Mouse (Mus musculus): ENCODE results near the gene Cd82. TPM values are rescaled to one million over a fixed set of nuclear protein-coding genes. Genes with fewer than 3 reads are reported as not detected.

Cd82 gene
- polyA plus RNA-seq, 1 experiment from 2014 or later, result 14.3 TPM

DNA sequence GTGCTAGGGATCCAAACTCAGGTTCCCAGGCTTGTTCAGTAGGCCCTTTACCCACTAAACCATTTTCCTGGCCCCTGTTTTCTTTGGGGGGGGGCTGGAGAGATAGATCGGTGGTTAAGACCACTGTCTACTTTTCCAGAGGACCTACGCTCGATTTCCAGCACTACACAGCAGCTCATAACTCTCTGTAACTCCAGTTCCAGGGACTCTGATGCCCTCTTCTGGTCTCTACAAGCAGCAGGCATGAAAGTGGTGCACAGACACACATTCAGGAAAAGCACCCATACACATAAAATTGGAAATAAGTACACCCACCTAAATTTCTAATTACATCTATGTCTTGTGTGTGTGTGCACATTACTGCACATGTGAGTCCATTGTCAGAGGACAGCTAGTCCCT, 85.8 kb downstream of the Cd82 start:
- ATAC-seq (replicated peaks; ENCODE audit: insufficient number of reproducible peaks, low FRiP score, low TSS enrichment), result no peak
- H3K9me3 ChIP-seq (replicated peaks; ENCODE audit: control insufficient read depth, low read length), result 0 out of 2 replicates have a peak, but pooled peaks cover 2% of the 10 kb centered on the region
- 92% methylated on average over 3 of the region's 3 CpGs for WGBS (ENCODE audit: insufficient replicate concordance)
- H3K4me2 ChIP-seq, result no peak overlapping the region
- H3K27ac ChIP-seq (ENCODE audit: low read depth, low read length), result no peak overlapping the region
- H3K9ac ChIP-seq (ENCODE audit: low read depth, low read length), result no peak overlapping the region
- no peaks in the 10 kb centered on the region for H3K27me3 ChIP-seq (ENCODE audit: control insufficient read depth, insufficient read depth, low read length)
- H3K4me3 ChIP-seq (ENCODE audit: low read depth, low read length), result no peak overlapping the region
- no peaks in the 10 kb centered on the region for H3K36me3 ChIP-seq (ENCODE audit: control insufficient read depth, insufficient read depth, low read length)
- no peaks in the 10 kb centered on the region; the same call in none of the 2 replicates for H3K4me1 ChIP-seq (ENCODE audit: control insufficient read depth, insufficient read depth, low read length)

DNA sequence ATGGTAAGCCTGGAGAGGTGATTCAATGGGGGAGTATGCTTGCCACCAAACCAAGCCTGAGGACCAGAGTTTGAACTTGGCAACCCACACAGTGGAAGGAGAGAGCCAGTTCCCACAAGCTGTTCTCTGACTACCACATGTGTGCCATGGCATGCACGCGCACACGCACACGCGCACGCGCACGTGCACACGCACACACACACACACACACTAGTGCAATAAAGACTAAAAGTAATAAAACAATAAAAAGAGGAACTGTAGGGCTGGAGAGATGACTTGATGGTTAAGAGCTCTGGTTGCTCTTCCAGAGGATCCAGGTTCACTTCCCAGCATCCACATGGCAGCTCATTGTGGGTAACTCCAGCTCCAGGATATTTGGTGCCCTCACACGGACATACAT, 90.1 kb downstream of the Cd82 start:
- Histone ChIP-seq H3K9ac (ENCODE audit: low read depth, low read length) (no peak overlapping the region), H3K27me3 (ENCODE audit: control insufficient read depth, insufficient read depth, low read length) (no peaks in the 10 kb centered on the region), H3K4me3 (ENCODE audit: low read depth, low read length) (no peak overlapping the region), H3K27ac (ENCODE audit: low read depth, low read length) (no peak overlapping the region), H3K4me1 (ENCODE audit: control insufficient read depth, insufficient read depth, low read length) (no peaks in the 10 kb centered on the region; the same call in none of the 2 replicates), H3K4me2 (no peak overlapping the region), H3K36me3 (ENCODE audit: control insufficient read depth, insufficient read depth, low read length) (no peaks in the 10 kb centered on the region), H3K9me3 (replicated peaks; ENCODE audit: control insufficient read depth, low read length) (0 out of 2 replicates have a peak, but pooled peaks cover 2% of the 10 kb centered on the region)
- ATAC-seq (replicated peaks; ENCODE audit: insufficient number of reproducible peaks, low FRiP score, low TSS enrichment), result no peak
- 91% methylated on average over 10 of the region's 10 CpGs for WGBS (ENCODE audit: insufficient replicate concordance)

DNA sequence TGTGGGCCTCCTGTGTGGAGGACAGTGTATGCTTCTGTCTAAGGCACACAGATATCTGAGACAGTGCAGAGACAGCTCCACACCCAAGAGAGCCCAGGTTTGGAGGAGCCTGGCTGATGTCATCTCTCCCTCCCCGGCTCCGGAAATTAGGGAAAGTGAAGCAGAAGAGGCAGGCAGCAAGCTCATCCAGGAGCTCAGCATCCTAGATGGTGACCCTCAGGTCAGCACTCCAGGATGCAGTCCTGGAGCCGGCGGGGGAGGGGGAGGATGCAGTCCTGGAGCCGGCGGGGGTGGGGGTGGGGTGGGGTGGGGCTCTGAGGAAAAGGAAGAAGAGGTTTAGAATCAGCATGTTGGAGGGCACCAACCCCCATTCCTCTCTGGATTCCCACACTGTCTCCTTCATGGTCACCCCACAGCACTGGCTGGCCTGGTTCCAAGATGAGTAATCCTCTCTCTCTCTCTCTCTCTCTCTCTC, 90.8 kb downstream of the Cd82 start:
- Histone ChIP-seq H3K4me1 (ENCODE audit: control insufficient read depth, insufficient read depth, low read length) (no peaks in the 10 kb centered on the region; the same call in 1 of the 2 replicates), H3K36me3 (ENCODE audit: control insufficient read depth, insufficient read depth, low read length) (no peaks in the 10 kb centered on the region), H3K9me3 (replicated peaks; ENCODE audit: control insufficient read depth, low read length) (0 out of 2 replicates have a peak, but pooled peaks cover 2% of the 10 kb centered on the region), H3K9ac (ENCODE audit: low read depth, low read length) (no peak overlapping the region), H3K4me3 (ENCODE audit: low read depth, low read length) (no peak overlapping the region), H3K4me2 (no peak overlapping the region), H3K27ac (ENCODE audit: low read depth, low read length) (no peak overlapping the region), H3K27me3 (ENCODE audit: control insufficient read depth, insufficient read depth, low read length) (no peaks in the 10 kb centered on the region)
- WGBS (ENCODE audit: insufficient replicate concordance), result 10% methylated on average over 6 of the region's 6 CpGs
- no peak; the same call in 1 of the 2 replicates for ATAC-seq (replicated peaks; ENCODE audit: insufficient number of reproducible peaks, low FRiP score, low TSS enrichment)

Small RNA genes within 50 kb of the gene (microRNA-seq; reads per million reads assigned to microRNA genes)
- gene Mir7001 (ENCODE audit: borderline number of aligned reads), result not detected

Other genes starting within 250 kb of the Cd82 start
- 75.5 and 84.5 TPM in 2 replicates for gene Tspan18, start 128.6 kb downstream of the Cd82 start, polyA plus RNA-seq (2014; fragmentation: Nextera tagmentation; extraction: Ambion mirVana)
- not detected in 2 replicates for gene Gm10803, start 97.4 kb upstream of the Cd82 start, polyA plus RNA-seq (2014; fragmentation: Nextera tagmentation; extraction: Ambion mirVana)
- gene Alx4, start 179.2 kb upstream of the Cd82 start, polyA plus RNA-seq (2014; fragmentation: Nextera tagmentation; extraction: Ambion mirVana), result 0.17 and 0.54 TPM in 2 replicates